Mouse (Mus musculus) heart, postnatal 0 days (tissue): ENCODE data around the gene Gm9887.

Experiments
- CTCF ChIP-seq: IDR thresholded peaks from 2 replicates; pipeline ENCODE4 v1.5.1; 2016; ENCODE audit warnings: antibody characterized with exemption, control low read depth, low read depth
- EP300 ChIP-seq: IDR thresholded peaks from 2 replicates; pipeline ENCODE4 v1.6.1; 2016; ENCODE audit warnings: antibody characterized with exemption, low read depth

DNA sequence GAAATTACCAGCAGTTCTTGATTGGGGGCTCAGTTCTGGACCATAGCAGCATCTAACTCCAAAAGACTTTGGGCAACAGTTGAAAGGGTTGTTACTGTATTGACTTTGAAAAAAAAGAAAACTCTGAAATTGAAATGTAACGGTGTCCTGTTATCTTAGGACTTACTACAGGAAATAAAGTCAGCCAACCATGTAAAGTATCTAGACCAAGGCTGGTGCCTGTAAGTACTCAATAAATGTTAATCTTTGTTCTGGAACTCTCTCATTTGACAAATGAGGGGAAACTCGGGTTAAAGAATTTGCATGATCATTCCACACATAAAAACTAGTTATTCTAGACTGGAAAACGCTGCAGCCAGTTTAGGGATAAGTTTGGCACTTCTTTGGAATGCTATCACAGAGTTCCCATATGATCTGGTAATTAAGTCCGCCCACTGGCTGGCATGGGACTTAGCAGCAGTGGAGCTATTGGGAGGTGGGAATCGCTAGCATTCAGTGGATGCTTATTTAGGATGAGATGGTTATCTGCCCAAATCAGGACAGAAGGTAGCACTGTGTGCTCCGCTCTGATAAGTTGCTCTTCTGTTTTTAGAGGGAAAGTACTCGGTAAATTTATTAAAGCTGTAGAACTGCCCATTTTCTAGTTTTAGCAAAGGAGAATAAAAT lies 17.1 kb upstream of the Gm9887 start:
- no peak for TF ChIP-seq CTCF
- TF ChIP-seq EP300: no peak
